ENCODE assay signal across 9 mouse cellular contexts in genomic region chr12:91789801-91790200, GRCm38 (mm10). TPM values are rescaled to one million over a fixed set of nuclear protein-coding genes. Genes with fewer than 3 reads are reported as not detected.
DNase-seq lines count a peak whose midpoint lies in the region; ATAC-seq and TF ChIP-seq lines count a peak whose summit lies in the region.
"Had no signal": no experiment of that assay in that cellular context is flagged by ENCODE, and none has a peak within 500 bp of the region (broad histone marks: within the 10 kb centered on the region; RNA-seq: fewer than 3 reads in every experiment).

No protein-coding gene starts in this region.

- H3K9ac ChIP-seq in forebrain, embryonic 13.5 days, result no peak overlapping the region
- no peak overlapping the region for H3K9ac ChIP-seq in intestine, embryonic 15.5 days
- H3K9ac ChIP-seq in midbrain, embryonic 11.5 days (ENCODE audit: low read length), result no peak overlapping the region

- WGBS in forebrain, embryonic 13.5 days, result 52% methylated on average over 6 of the region's 6 CpGs
- 59% methylated on average over 6 of the region's 6 CpGs for WGBS in intestine, embryonic 15.5 days
- 56% methylated on average over 6 of the region's 6 CpGs for WGBS in midbrain, embryonic 11.5 days

- H3K36me3 ChIP-seq in forebrain, embryonic 13.5 days (ENCODE audit: poor library complexity, severe bottlenecking), result no peaks in the 10 kb centered on the region
- H3K36me3 ChIP-seq in intestine, embryonic 15.5 days, result no peaks in the 10 kb centered on the region
- H3K36me3 ChIP-seq in midbrain, embryonic 11.5 days (ENCODE audit: control insufficient read depth, insufficient read depth, low read length), result no peaks in the 10 kb centered on the region
- no peaks in the 10 kb centered on the region for H3K36me3 ChIP-seq in testis, adult 2 months (ENCODE audit: control insufficient read depth, insufficient read depth, low read length)

- H3K9me3 ChIP-seq in forebrain, embryonic 13.5 days (replicated peaks), result no peaks in the 10 kb centered on the region
- H3K9me3 ChIP-seq in intestine, embryonic 15.5 days, result no peaks in the 10 kb centered on the region
- no peaks in the 10 kb centered on the region for H3K9me3 ChIP-seq in midbrain, embryonic 11.5 days (ENCODE audit: control insufficient read depth, low read length)

- peak; percentile 36 for ATAC-seq in forebrain, embryonic 13.5 days
- peak; percentile 56; the same call in 1 of the 2 replicates for ATAC-seq in intestine, embryonic 15.5 days
- ATAC-seq in midbrain, embryonic 11.5 days (ENCODE audit: low FRiP score), result peak; percentile 70

- H3K4me1 ChIP-seq in forebrain, embryonic 13.5 days, result no peaks in the 10 kb centered on the region
- H3K4me1 ChIP-seq in intestine, embryonic 15.5 days (replicated peaks), result peaks cover 7% of the 10 kb centered on the region; the same call in 1 of the 2 replicates
- H3K4me1 ChIP-seq in midbrain, embryonic 11.5 days (ENCODE audit: control insufficient read depth, insufficient read depth, low read length), result no peaks in the 10 kb centered on the region
- peaks cover 11% of the 10 kb centered on the region for H3K4me1 ChIP-seq in testis, adult 2 months (ENCODE audit: control insufficient read depth, insufficient read depth, low read length)

- H3K4me3 ChIP-seq in forebrain, embryonic 13.5 days, result no peak overlapping the region
- no peak overlapping the region for H3K4me3 ChIP-seq in intestine, embryonic 15.5 days (replicated peaks)
- no peak overlapping the region for H3K4me3 ChIP-seq in midbrain, embryonic 11.5 days (ENCODE audit: low read depth, low read length)
- no peak overlapping the region for H3K4me3 ChIP-seq in testis, adult 2 months (ENCODE audit: control insufficient read depth, low read depth, low read length)

- TF ChIP-seq CTCF in testis, adult 2 months (IDR thresholded peaks at IDR 0.05; ENCODE audit: control insufficient read depth, insufficient read depth, insufficient replicate concordance, low read depth, low read length), result peak; percentile 6; the same call in 1 of the 2 replicates

- DNase-seq in ovary, postnatal 14 days (ENCODE audit: low spot score), result peak; percentile 61
- no peak for DNase-seq in ovary, postnatal 10 days (ENCODE audit: low spot score)
- peak; percentile 53 to 70 for DNase-seq in adrenal gland, postnatal 36 days
- DNase-seq in left cerebral cortex, postnatal 25 days (ENCODE audit: low spot score in 2 of 2), result peak; percentile 67 to 76
- DNase-seq in midbrain, embryonic 11.5 days (ENCODE audit: low spot score, missing footprints), result peak; percentile 92

- H3K27me3 ChIP-seq in forebrain, embryonic 13.5 days, result no peaks in the 10 kb centered on the region
- H3K27me3 ChIP-seq in intestine, embryonic 15.5 days (replicated peaks), result no peaks in the 10 kb centered on the region
- no peaks in the 10 kb centered on the region for H3K27me3 ChIP-seq in midbrain, embryonic 11.5 days (ENCODE audit: control insufficient read depth, insufficient read depth, low read length)
- no peaks in the 10 kb centered on the region for H3K27me3 ChIP-seq in testis, adult 2 months (ENCODE audit: control insufficient read depth, insufficient read depth, low read length)

- intact Hi-C loops in left cerebral cortex, postnatal 25 days (cut with DNase I), result loop anchor here (2.0 kb wide), 1 partner anchor 149 kb away; no protein-coding TSS in a partner anchor

- TF ChIP-seq POLR2A in testis, adult 2 months (IDR thresholded peaks at IDR 0.05; ENCODE audit: control insufficient read depth, low read depth, low read length), result no peak

- H3K4me2 ChIP-seq in forebrain, embryonic 13.5 days, result no peak overlapping the region
- no peak overlapping the region for H3K4me2 ChIP-seq in intestine, embryonic 15.5 days (replicated peaks)
- H3K4me2 ChIP-seq in midbrain, embryonic 11.5 days, result no peak overlapping the region

- H3K27ac ChIP-seq in forebrain, embryonic 13.5 days, result no peak overlapping the region
- H3K27ac ChIP-seq in intestine, embryonic 15.5 days, result no peak overlapping the region
- H3K27ac ChIP-seq in midbrain, embryonic 11.5 days (ENCODE audit: low read depth, low read length), result no peak overlapping the region
- no peak overlapping the region for H3K27ac ChIP-seq in testis, adult 2 months (ENCODE audit: control insufficient read depth, insufficient read depth, low read depth, low read length)
- H3K27ac ChIP-seq: macrophage had no signal

RNA-seq across cellular contexts. Expression of gene Ston2, which starts 1.6 kb away (rescaled TPM):
- total RNA-seq in adrenal gland, postnatal 36 days (2021), result 10 to 100 TPM in 1 of 2 experiments, 1 to 10 TPM in 1; 4.9 to 10.2 TPM
- 10.5 and 13.2 TPM in 2 replicates for polyA plus RNA-seq in forebrain, embryonic 13.5 days (2015; fragmentation: Nextera tagmentation; extraction: Ambion mirVana)
- 6.5 and 7.4 TPM in 2 replicates for polyA plus RNA-seq in intestine, embryonic 15.5 days (2015; fragmentation: Nextera tagmentation; extraction: Ambion mirVana)
- 10 to 100 TPM; 14.7 to 20.0 TPM for total RNA-seq in left cerebral cortex, postnatal 25 days (2021)
- polyA plus RNA-seq in midbrain, embryonic 11.5 days (2014; fragmentation: Nextera tagmentation; extraction: Ambion mirVana), result 7.2 and 8.4 TPM in 2 replicates
- polyA plus RNA-seq in testis, adult 2 months (2012; rRNA removed), result 19.7 and 24.3 TPM in 2 replicates

RNA-seq across cellular contexts. Expression of gene Sel1l, which starts 59.2 kb away (rescaled TPM):
- 100 to 1,000 TPM; 156 to 157 TPM for total RNA-seq in adrenal gland, postnatal 36 days (2021)
- 93.4 and 95.3 TPM in 2 replicates for polyA plus RNA-seq in forebrain, embryonic 13.5 days (2015; fragmentation: Nextera tagmentation; extraction: Ambion mirVana)
- 98.8 and 110 TPM in 2 replicates for polyA plus RNA-seq in intestine, embryonic 15.5 days (2015; fragmentation: Nextera tagmentation; extraction: Ambion mirVana)
- 100 to 1,000 TPM; 162 to 163 TPM for total RNA-seq in left cerebral cortex, postnatal 25 days (2021)
- 73.9 and 82.8 TPM in 2 replicates for polyA plus RNA-seq in midbrain, embryonic 11.5 days (2014; fragmentation: Nextera tagmentation; extraction: Ambion mirVana)
- 15.8 and 17.3 TPM in 2 replicates for polyA plus RNA-seq in testis, adult 2 months (2012; rRNA removed)
